Mouse (Mus musculus): ENCODE measurements around the gene Dock8.

GRCm38 (mm10) chr19:24983857-24984498, 15.4 kb upstream of the Dock8 start:
- TF ChIP-seq POLR2A (IDR thresholded peaks at IDR 0.05; ENCODE audit: insufficient read length, low read depth) (no peak), MYOG (IDR thresholded peaks at IDR 0.05; ENCODE audit: control insufficient read depth in 1 of 3, insufficient read depth in 1 of 3, insufficient read length in 2 of 3, low read depth in 2 of 3) (no peak), USF1 (IDR thresholded peaks at IDR 0.05; ENCODE audit: low read depth) (no peak), E2F4 (IDR thresholded peaks at IDR 0.05; ENCODE audit: insufficient read depth) (no peak), POLR2AphosphoS2 (IDR thresholded peaks at IDR 0.05; ENCODE audit: insufficient read length, low read depth) (no peak), MYOD1 (IDR thresholded peaks at IDR 0.05; ENCODE audit: control insufficient read depth in 1 of 3, insufficient read length in 2 of 3, low read depth in 2 of 3) (no peak), MAX (IDR thresholded peaks at IDR 0.05; ENCODE audit: low read depth) (no peak), CEBPB (IDR thresholded peaks at IDR 0.05; ENCODE audit: insufficient read depth, poor library complexity, severe bottlenecking) (no peak), SRF (IDR thresholded peaks at IDR 0.05; ENCODE audit: control insufficient read depth, insufficient read length, low read depth) (no peak), TCF12 (IDR thresholded peaks at IDR 0.05; ENCODE audit: insufficient read depth, poor library complexity, severe bottlenecking) (no peak), REST (IDR thresholded peaks at IDR 0.05; ENCODE audit: insufficient read depth, insufficient read length) (no peak), TCF3 (IDR thresholded peaks at IDR 0.05; ENCODE audit: insufficient read length, low read depth) (no peak)

Measured in myocyte (in vitro differentiated cells).